9 mouse cellular contexts compared by ENCODE assay signal in the genomic region with DNA sequence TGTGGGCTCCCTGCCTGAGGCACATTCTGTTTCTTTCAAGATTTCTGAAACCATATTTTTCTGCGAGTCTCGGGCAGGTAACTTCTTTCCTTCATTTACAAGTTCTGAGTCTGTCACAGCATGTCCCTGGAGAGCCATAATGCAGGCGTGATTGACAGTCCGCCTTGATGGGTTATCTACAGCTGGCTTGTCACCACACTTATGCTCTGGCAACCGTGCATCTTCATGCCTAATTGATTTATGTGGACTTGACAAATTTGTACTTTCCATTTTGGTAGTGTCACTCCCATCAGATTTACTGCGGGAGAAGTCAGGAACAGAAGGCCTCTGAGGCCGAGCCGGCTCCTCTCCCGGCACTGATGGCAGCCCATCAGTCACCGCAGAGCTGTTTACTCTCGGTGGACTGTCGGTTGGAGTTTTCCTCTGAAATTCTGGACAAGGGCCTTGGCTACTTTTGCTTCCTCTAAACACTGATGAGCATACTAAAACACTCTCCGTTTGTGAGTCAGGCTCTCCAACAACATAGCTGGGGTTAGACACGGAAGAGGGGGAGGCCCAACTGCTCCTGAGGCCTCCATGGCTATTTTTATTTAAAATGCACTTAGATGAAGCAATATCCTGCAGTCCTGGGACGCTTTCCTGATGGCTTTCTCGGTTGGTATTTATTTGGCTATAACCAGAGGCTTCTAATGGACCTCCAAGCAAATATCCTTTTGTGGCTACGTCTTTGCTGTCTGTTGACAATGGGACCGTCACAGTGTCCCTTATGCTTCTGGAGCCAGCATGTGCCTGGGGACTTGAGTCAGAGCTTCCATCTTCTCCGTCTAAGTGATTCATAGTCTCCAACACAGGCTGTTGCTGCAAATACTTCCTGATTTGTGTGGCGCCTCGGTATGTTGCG. TPM values are rescaled to one million over a fixed set of nuclear protein-coding genes. Genes with fewer than 3 reads are reported as not detected.
DNase-seq lines count a peak whose midpoint lies in the region; ATAC-seq lines count a peak whose summit lies in the region.
"Had no signal": no experiment of that assay in that cellular context is flagged by ENCODE, and none has a peak within 500 bp of the region (broad histone marks: within the 10 kb centered on the region; RNA-seq: fewer than 3 reads in every experiment).

No protein-coding gene starts in this region.

- H3K36me3 ChIP-seq in midbrain, embryonic 14.5 days (ENCODE audit: control insufficient read depth, insufficient read depth, low read length), result no peaks in the 10 kb centered on the region
- no peaks in the 10 kb centered on the region; the same call in 1 of the 2 replicates for H3K36me3 ChIP-seq in midbrain, embryonic 11.5 days (ENCODE audit: control insufficient read depth, insufficient read depth, low read length)

- no peak overlapping the region for H3K4me3 ChIP-seq in midbrain, embryonic 14.5 days (replicated peaks; ENCODE audit: low read depth, low read length)
- no peak overlapping the region for H3K4me3 ChIP-seq in midbrain, embryonic 11.5 days (ENCODE audit: low read depth, low read length)
- H3K4me3 ChIP-seq: embryonic facial prominence, embryonic 12.5 days had no signal

- no peak overlapping the region for H3K27ac ChIP-seq in midbrain, embryonic 14.5 days (replicated peaks; ENCODE audit: low read depth, low read length)
- H3K27ac ChIP-seq in midbrain, embryonic 11.5 days (ENCODE audit: low read depth, low read length), result no peak overlapping the region
- H3K27ac ChIP-seq: embryonic facial prominence, embryonic 12.5 days; liver, embryonic 14.5 days had no signal

- no peaks in the 10 kb centered on the region for H3K4me1 ChIP-seq in midbrain, embryonic 14.5 days (ENCODE audit: control insufficient read depth, insufficient read depth, low read length)
- H3K4me1 ChIP-seq in midbrain, embryonic 11.5 days (ENCODE audit: control insufficient read depth, insufficient read depth, low read length), result no peaks in the 10 kb centered on the region
- H3K4me1 ChIP-seq: embryonic facial prominence, embryonic 12.5 days had no signal

- H3K27me3 ChIP-seq in midbrain, embryonic 14.5 days (ENCODE audit: control insufficient read depth, insufficient read depth, low read length), result no peaks in the 10 kb centered on the region
- H3K27me3 ChIP-seq in midbrain, embryonic 11.5 days (ENCODE audit: control insufficient read depth, insufficient read depth, low read length), result no peaks in the 10 kb centered on the region
- H3K27me3 ChIP-seq: embryonic facial prominence, embryonic 12.5 days had no signal

- no peak overlapping the region for H3K4me2 ChIP-seq in midbrain, embryonic 14.5 days (ENCODE audit: low read length)
- H3K4me2 ChIP-seq in midbrain, embryonic 11.5 days, result no peak overlapping the region
- H3K4me2 ChIP-seq: embryonic facial prominence, embryonic 12.5 days had no signal

- ATAC-seq in midbrain, embryonic 14.5 days (ENCODE audit: low FRiP score, low TSS enrichment), result no peak
- ATAC-seq in midbrain, embryonic 11.5 days (ENCODE audit: low FRiP score), result no peak
- no peak for ATAC-seq in cerebellum, adult (ENCODE audit: insufficient number of reproducible peaks, low FRiP score, low TSS enrichment)

- no peaks in the 10 kb centered on the region for H3K9me3 ChIP-seq in midbrain, embryonic 14.5 days (ENCODE audit: control insufficient read depth, low read length)
- no peaks in the 10 kb centered on the region for H3K9me3 ChIP-seq in midbrain, embryonic 11.5 days (ENCODE audit: control insufficient read depth, low read length)
- H3K9me3 ChIP-seq: embryonic facial prominence, embryonic 12.5 days had no signal

- WGBS in midbrain, embryonic 14.5 days, result 89% methylated on average over 22 of the region's 22 CpGs
- 90% methylated on average over 22 of the region's 22 CpGs for WGBS in midbrain, embryonic 11.5 days

- no peak overlapping the region for H3K9ac ChIP-seq in midbrain, embryonic 14.5 days (replicated peaks; ENCODE audit: low read length)
- H3K9ac ChIP-seq in midbrain, embryonic 11.5 days (ENCODE audit: low read length), result no peak overlapping the region
- H3K9ac ChIP-seq: embryonic facial prominence, embryonic 12.5 days; liver, embryonic 14.5 days had no signal

- peak; percentile 5 for DNase-seq in midbrain, embryonic 14.5 days
- DNase-seq in midbrain, embryonic 11.5 days (ENCODE audit: low spot score, missing footprints), result no peak
- DNase-seq in kidney, adult 11 months, result peak; percentile 26
- peak; percentile 65 for DNase-seq in lung, postnatal 10 days
- no peak for DNase-seq in yolk sac, embryonic 10.5 days (ENCODE audit: low spot score)
- no peak for DNase-seq in MN1 (ENCODE audit: low spot score)

RNA-seq across cellular contexts. Expression of gene Crybg3, which starts 41.2 kb away (rescaled TPM):
- 2.1 and 3.1 TPM in 2 replicates for polyA plus RNA-seq in midbrain, embryonic 14.5 days (2014; fragmentation: Nextera tagmentation; extraction: Ambion mirVana)
- 6.2 and 6.5 TPM in 2 replicates for polyA plus RNA-seq in midbrain, embryonic 11.5 days (2014; fragmentation: Nextera tagmentation; extraction: Ambion mirVana)

Comparison
In these comparisons a context has a peak if more than half of its experiments do, and no peak if none do; other contexts are left out.
1. DNase-seq: peak in midbrain, embryonic 14.5 days (single experiment), kidney, adult 11 months (single experiment) and lung, postnatal 10 days (single experiment); none in midbrain, embryonic 11.5 days (single experiment), yolk sac, embryonic 10.5 days (single experiment) and MN1 (single experiment).